Mouse (Mus musculus): ENCODE results near the gene Xylt1. TPM values are rescaled to one million over a fixed set of nuclear protein-coding genes. Genes with fewer than 3 reads are reported as not detected.

Gene Xylt1
- 1.3 and 2.1 TPM in 2 replicates for polyA plus RNA-seq (2014; fragmentation: Nextera tagmentation; extraction: Ambion mirVana)

DNA sequence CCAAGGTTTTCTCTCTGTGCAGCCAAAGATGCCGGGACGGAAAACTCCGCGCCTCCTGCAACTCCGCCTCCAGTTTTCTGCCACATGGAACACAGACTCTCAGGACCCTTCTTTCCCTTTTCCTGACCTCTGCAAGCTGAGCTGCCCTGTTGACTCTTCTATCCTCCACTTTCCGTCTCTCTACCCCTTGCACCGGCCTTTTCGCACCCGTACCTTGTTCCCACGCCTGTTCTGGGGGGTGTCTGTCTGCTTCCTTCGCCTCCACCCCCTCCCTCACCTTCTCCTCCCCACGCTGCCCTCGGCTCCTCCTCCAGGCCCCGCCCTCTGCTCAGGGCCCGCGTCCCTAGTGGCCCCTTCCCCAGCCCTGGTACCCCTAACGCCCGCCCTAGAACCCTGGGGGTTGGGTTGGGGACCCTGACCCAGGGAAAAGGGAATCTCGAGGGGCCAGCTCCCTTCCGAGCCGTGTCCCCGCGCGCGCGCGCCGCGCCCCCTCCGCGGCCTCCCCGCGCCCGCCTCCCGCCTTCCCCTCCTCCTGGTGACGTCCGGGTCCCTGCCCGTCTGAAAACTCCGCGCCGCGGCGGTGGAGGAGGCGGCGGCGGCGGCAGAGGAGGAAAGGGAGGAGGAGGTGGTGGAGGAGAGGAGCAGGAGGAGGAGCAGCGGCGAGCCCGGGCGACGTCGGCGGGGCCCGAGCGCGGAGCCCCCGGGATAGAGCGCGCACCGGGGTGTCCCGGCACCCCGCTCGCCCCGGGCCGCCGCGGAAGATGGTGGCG lies at the start of gene Xylt1:
Xylt1 (plus strand) TSS at position 562 of the 770 bp plus-strand sequence.
- Histone ChIP-seq H3K9me3 (ENCODE audit: control insufficient read depth, low read length) (no peaks in the 10 kb centered on the region), H3K9ac (ENCODE audit: low read depth, low read length) (peak within 1 kb of the TSS; percentile 84), H3K36me3 (ENCODE audit: control insufficient read depth, insufficient read depth, low read length) (no peaks in the 10 kb centered on the region), H3K4me2 (replicated peaks; ENCODE audit: low read depth, low read length) (peak within 1 kb of the TSS; percentile 91), H3K4me1 (replicated peaks; ENCODE audit: control insufficient read depth, insufficient read depth, low read length) (0 out of 2 replicates have a peak, but pooled peaks cover 2% of the 10 kb centered on the region), H3K4me3 (ENCODE audit: low read depth, low read length) (peak within 1 kb of the TSS; percentile 84), H3K27ac (ENCODE audit: low read depth, low read length) (peak within 1 kb of the TSS; percentile 56), H3K27me3 (ENCODE audit: control insufficient read depth, insufficient read depth, low read length) (0 out of 2 replicates have a peak, but pooled peaks cover 2% of the 10 kb centered on the region)
- WGBS = 1% methylated on average over 35 of the region's 69 CpGs
- DNase-seq (ENCODE audit: low spot score) = peak; percentile 84
- ATAC-seq (ENCODE audit: low FRiP score) = peak; percentile 89

GRCm38 (mm10) chr7:117333936-117334335 lies 46.8 kb upstream of the Xylt1 start:
- Histone ChIP-seq H3K36me3 (ENCODE audit: control insufficient read depth, insufficient read depth, low read length) (no peaks in the 10 kb centered on the region), H3K4me2 (replicated peaks; ENCODE audit: low read depth, low read length) (no peak overlapping the region), H3K9ac (ENCODE audit: low read depth, low read length) (no peak overlapping the region), H3K9me3 (ENCODE audit: control insufficient read depth, low read length) (no peaks in the 10 kb centered on the region), H3K4me3 (ENCODE audit: low read depth, low read length) (no peak overlapping the region), H3K27me3 (ENCODE audit: control insufficient read depth, insufficient read depth, low read length) (no peaks in the 10 kb centered on the region), H3K4me1 (replicated peaks; ENCODE audit: control insufficient read depth, insufficient read depth, low read length) (no peaks in the 10 kb centered on the region), H3K27ac (ENCODE audit: low read depth, low read length) (no peak overlapping the region)
- 82% methylated on average over 5 of the region's 5 CpGs for WGBS
- DNase-seq (ENCODE audit: low spot score) (no peak), ATAC-seq (ENCODE audit: low FRiP score) (no peak)

- no peak overlapping the region for H3K9ac ChIP-seq (ENCODE audit: low read depth, low read length)
- H3K4me3 ChIP-seq (ENCODE audit: low read depth, low read length) = no peak overlapping the region
- H3K4me2 ChIP-seq (replicated peaks; ENCODE audit: low read depth, low read length) = no peak overlapping the region
- no peaks in the 10 kb centered on the region for H3K9me3 ChIP-seq (ENCODE audit: control insufficient read depth, low read length)
- H3K36me3 ChIP-seq (ENCODE audit: control insufficient read depth, insufficient read depth, low read length) = no peaks in the 10 kb centered on the region
- no peaks in the 10 kb centered on the region for H3K4me1 ChIP-seq (replicated peaks; ENCODE audit: control insufficient read depth, insufficient read depth, low read length)
- DNase-seq (ENCODE audit: low spot score) = no peak
- H3K27ac ChIP-seq (ENCODE audit: low read depth, low read length) = no peak overlapping the region
- WGBS = 90% methylated on average over 2 of the region's 2 CpGs
- no peak for ATAC-seq (ENCODE audit: low FRiP score)
- no peaks in the 10 kb centered on the region for H3K27me3 ChIP-seq (ENCODE audit: control insufficient read depth, insufficient read depth, low read length)
Measured at GRCm38 (mm10) chr7:117356316-117356715, 24.5 kb upstream of the Xylt1 start.

DNA sequence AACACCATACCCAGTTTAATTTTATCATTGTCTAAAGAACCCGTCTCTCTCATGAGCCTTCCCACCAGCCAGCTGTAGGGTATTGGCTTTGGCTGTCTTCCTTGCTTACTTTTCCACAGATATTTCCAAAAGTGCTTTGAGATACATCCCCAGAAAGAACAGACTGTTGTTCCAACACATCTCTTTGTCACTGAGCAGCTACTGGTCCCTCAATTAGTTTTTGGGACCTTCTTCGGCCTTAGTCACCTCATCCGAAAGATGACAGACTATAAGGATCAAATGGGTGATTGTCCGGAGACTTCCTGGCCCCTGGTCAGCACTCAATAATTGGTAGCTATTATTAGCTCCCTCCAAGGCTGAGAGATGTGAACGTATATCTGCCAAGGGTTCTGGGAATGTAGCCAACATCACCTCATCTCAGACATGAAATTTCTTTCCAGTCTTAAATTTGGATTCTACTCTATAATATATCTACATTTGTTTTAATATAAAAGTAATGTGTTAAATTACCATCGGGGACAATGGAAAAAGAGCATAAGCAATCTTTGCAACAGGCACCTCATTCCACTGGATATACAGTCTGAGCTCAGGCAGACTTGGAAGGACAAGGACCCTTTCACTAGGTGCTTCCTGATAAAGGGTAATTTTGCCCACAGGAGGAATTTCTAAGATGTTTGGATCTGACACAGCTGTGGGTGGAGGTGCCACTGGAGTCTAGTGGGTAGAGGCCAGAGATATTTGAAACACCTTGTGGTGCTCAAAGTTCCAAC lies 23.2 kb upstream of the Xylt1 start:
- no peak for ATAC-seq (ENCODE audit: low FRiP score)
- H3K4me2 ChIP-seq (replicated peaks; ENCODE audit: low read depth, low read length) = no peak overlapping the region
- no peaks in the 10 kb centered on the region for H3K36me3 ChIP-seq (ENCODE audit: control insufficient read depth, insufficient read depth, low read length)
- H3K27ac ChIP-seq (ENCODE audit: low read depth, low read length) = no peak overlapping the region
- DNase-seq (ENCODE audit: low spot score) = no peak
- no peak overlapping the region for H3K4me3 ChIP-seq (ENCODE audit: low read depth, low read length)
- 88% methylated on average over 6 of the region's 6 CpGs for WGBS
- no peaks in the 10 kb centered on the region for H3K4me1 ChIP-seq (replicated peaks; ENCODE audit: control insufficient read depth, insufficient read depth, low read length)
- H3K9ac ChIP-seq (ENCODE audit: low read depth, low read length) = no peak overlapping the region
- H3K9me3 ChIP-seq (ENCODE audit: control insufficient read depth, low read length) = no peaks in the 10 kb centered on the region
- no peaks in the 10 kb centered on the region for H3K27me3 ChIP-seq (ENCODE audit: control insufficient read depth, insufficient read depth, low read length)

DNA sequence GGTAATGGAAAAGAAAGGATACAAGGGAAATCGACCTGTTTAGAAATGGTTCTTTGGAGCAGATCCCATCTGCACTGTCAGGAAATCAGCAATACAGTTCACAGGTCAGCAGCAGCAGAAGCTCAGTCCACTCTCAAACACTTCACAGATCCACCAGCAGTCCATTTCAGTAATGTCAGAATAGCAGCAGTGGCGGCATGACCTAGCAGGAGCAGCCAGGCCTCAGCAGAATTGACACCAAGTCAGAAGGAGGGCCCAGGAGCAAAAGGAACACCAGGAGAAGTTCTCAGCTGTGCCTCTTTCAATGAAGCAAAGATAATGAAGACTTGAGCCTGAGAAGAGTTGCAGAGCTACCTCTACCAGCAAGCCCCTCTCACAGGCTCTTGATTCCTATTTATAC lies 19.5 kb upstream of the Xylt1 start:
- no peak overlapping the region for H3K9ac ChIP-seq (ENCODE audit: low read depth, low read length)
- WGBS = 88% methylated on average over 2 of the region's 2 CpGs

GRCm38 (mm10) chr7:117362493-117362892 lies 18.3 kb upstream of the Xylt1 start:
- Histone ChIP-seq H3K4me2 (replicated peaks; ENCODE audit: low read depth, low read length) (no peak overlapping the region), H3K9me3 (ENCODE audit: control insufficient read depth, low read length) (no peaks in the 10 kb centered on the region), H3K36me3 (ENCODE audit: control insufficient read depth, insufficient read depth, low read length) (no peaks in the 10 kb centered on the region), H3K27me3 (ENCODE audit: control insufficient read depth, insufficient read depth, low read length) (no peaks in the 10 kb centered on the region), H3K9ac (ENCODE audit: low read depth, low read length) (no peak overlapping the region), H3K27ac (ENCODE audit: low read depth, low read length) (no peak overlapping the region), H3K4me1 (replicated peaks; ENCODE audit: control insufficient read depth, insufficient read depth, low read length) (no peaks in the 10 kb centered on the region), H3K4me3 (ENCODE audit: low read depth, low read length) (no peak overlapping the region)
- WGBS = 85% methylated on average over 4 of the region's 4 CpGs
- ATAC-seq (ENCODE audit: low FRiP score) (no peak), DNase-seq (ENCODE audit: low spot score) (no peak)

More for the DNA sequence above, 19.5 kb upstream of the Xylt1 start:
- Histone ChIP-seq H3K4me2 (replicated peaks; ENCODE audit: low read depth, low read length) (no peak overlapping the region), H3K4me3 (ENCODE audit: low read depth, low read length) (no peak overlapping the region), H3K27ac (ENCODE audit: low read depth, low read length) (no peak overlapping the region), H3K27me3 (ENCODE audit: control insufficient read depth, insufficient read depth, low read length) (no peaks in the 10 kb centered on the region), H3K9me3 (ENCODE audit: control insufficient read depth, low read length) (no peaks in the 10 kb centered on the region), H3K36me3 (ENCODE audit: control insufficient read depth, insufficient read depth, low read length) (no peaks in the 10 kb centered on the region), H3K4me1 (replicated peaks; ENCODE audit: control insufficient read depth, insufficient read depth, low read length) (no peaks in the 10 kb centered on the region)
- ATAC-seq (ENCODE audit: low FRiP score) (no peak), DNase-seq (ENCODE audit: low spot score) (no peak)

DNA sequence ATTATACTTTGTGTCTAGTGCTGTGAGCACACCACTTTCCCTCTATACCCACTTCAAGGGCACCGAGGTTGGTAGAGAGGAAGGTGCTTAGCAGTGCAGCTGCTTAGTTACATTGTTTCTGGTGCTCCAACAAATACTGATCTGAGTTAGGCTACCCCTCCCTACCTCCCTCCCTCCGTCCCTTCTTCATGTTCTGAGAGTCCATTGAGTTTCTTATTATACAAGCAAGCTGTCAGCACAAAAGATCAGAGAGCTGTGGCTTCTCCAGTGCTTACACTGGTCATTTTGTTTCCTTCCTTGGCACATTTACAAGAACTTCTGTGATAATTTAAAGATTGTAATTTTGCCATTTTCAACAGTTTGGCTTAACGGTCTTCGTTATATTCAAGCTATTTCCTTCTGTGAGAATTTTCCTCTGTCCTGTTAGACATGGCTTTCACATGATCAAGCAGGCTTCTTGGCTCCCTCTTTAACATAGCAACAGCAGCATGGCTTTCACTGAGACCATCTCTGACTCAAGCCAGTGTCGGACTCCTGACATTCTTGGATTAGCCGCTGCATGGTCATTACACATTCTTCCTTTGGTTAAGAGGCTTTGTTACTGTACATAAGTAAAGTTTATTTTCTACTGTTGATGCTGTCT lies 12.0 kb upstream of the Xylt1 start:
- Histone ChIP-seq H3K27me3 (ENCODE audit: control insufficient read depth, insufficient read depth, low read length) (no peaks in the 10 kb centered on the region), H3K36me3 (ENCODE audit: control insufficient read depth, insufficient read depth, low read length) (no peaks in the 10 kb centered on the region), H3K9ac (ENCODE audit: low read depth, low read length) (no peak overlapping the region), H3K9me3 (ENCODE audit: control insufficient read depth, low read length) (no peaks in the 10 kb centered on the region), H3K4me2 (replicated peaks; ENCODE audit: low read depth, low read length) (no peak overlapping the region), H3K4me1 (replicated peaks; ENCODE audit: control insufficient read depth, insufficient read depth, low read length) (no peaks in the 10 kb centered on the region), H3K4me3 (ENCODE audit: low read depth, low read length) (no peak overlapping the region), H3K27ac (ENCODE audit: low read depth, low read length) (no peak overlapping the region)
- 84% methylated on average over 6 of the region's 6 CpGs for WGBS
- DNase-seq (ENCODE audit: low spot score) (no peak), ATAC-seq (ENCODE audit: low FRiP score) (no peak)

- Histone ChIP-seq H3K4me1 (replicated peaks; ENCODE audit: control insufficient read depth, insufficient read depth, low read length) (no peaks in the 10 kb centered on the region), H3K4me2 (replicated peaks; ENCODE audit: low read depth, low read length) (no peak overlapping the region), H3K4me3 (ENCODE audit: low read depth, low read length) (no peak overlapping the region), H3K36me3 (ENCODE audit: control insufficient read depth, insufficient read depth, low read length) (no peaks in the 10 kb centered on the region), H3K9ac (ENCODE audit: low read depth, low read length) (no peak overlapping the region), H3K27ac (ENCODE audit: low read depth, low read length) (no peak overlapping the region), H3K9me3 (ENCODE audit: control insufficient read depth, low read length) (no peaks in the 10 kb centered on the region), H3K27me3 (ENCODE audit: control insufficient read depth, insufficient read depth, low read length) (no peaks in the 10 kb centered on the region)
- WGBS = 86% methylated on average over 5 of the region's 5 CpGs
- DNase-seq (ENCODE audit: low spot score) (no peak), ATAC-seq (ENCODE audit: low FRiP score) (no peak)
Measured at GRCm38 (mm10) chr7:117369290-117369941, 11.4 kb upstream of the Xylt1 start.

Data from hindbrain, embryonic 11.5 days (tissue).